Mouse (Mus musculus) ovary, postnatal 36 days (tissue): ENCODE measurements around the gene Tfdp2.

Experiments used
- DNase-seq: peaks from one replicate; pipeline ENCODE4 v3.0.0; 2022; ENCODE audit warnings: low spot score, mixed read lengths

Gene Tfdp2

DNA sequence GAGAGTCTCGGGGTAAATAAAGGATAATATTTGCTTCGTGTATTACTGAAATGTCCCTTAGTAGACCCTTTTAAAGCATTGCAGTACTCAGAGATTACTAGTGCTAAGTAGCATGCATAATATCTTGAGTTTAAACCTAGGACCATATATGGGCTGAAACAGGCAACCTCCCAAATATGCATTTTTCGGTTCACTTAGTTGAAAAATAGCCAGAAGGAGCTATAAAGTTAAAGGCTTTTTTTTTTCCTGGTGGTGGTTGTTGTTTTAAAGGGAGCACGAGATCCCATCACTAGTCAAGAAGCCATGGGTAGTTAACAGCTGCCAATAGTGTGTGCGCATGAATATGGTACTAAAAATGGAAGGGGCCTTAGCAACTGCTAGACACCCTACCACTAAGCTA, 175.0 kb downstream of the Tfdp2 start:
- no peak for DNase-seq
